Mouse (Mus musculus): ENCODE measurements around the gene Myocd. TPM values are rescaled to one million over a fixed set of nuclear protein-coding genes. Genes with fewer than 3 reads are reported as not detected.
A peak's percentile ranks its signal among the peaks of the same experiment; 100 is the strongest.

Myocd gene
- polyA plus RNA-seq, 1 experiment, result 0.15 TPM

- H3K27ac ChIP-seq (ENCODE audit: insufficient read depth, low read length), result no peak overlapping the region
- no peak overlapping the region for H3K4me3 ChIP-seq (ENCODE audit: insufficient read depth, low read length)
- H3K4me1 ChIP-seq (ENCODE audit: control insufficient read depth, insufficient read depth, low read length), result 0 out of 2 replicates have a peak, but pooled peaks cover 2% of the 10 kb centered on the region
- TF ChIP-seq CTCF (IDR thresholded peaks at IDR 0.05; ENCODE audit: extremely low read depth, insufficient read depth, low read length), result no peak
- no peak for TF ChIP-seq POLR2A (IDR thresholded peaks at IDR 0.05; ENCODE audit: extremely low read depth, insufficient read depth, low read length)
Measured at GRCm38 (mm10) chr11:65231771-65232170, 38.0 kb downstream of the Myocd start.

GRCm38 (mm10) chr11:65226766-65227165 is 43.0 kb downstream of the Myocd start:
- TF ChIP-seq POLR2A (IDR thresholded peaks at IDR 0.05; ENCODE audit: extremely low read depth, insufficient read depth, low read length) (no peak), CTCF (IDR thresholded peaks at IDR 0.05; ENCODE audit: extremely low read depth, insufficient read depth, low read length) (no peak)
- no peak overlapping the region for H3K27ac ChIP-seq (ENCODE audit: insufficient read depth, low read length)
- no peaks in the 10 kb centered on the region for H3K4me1 ChIP-seq (ENCODE audit: control insufficient read depth, insufficient read depth, low read length)
- no peak overlapping the region for H3K4me3 ChIP-seq (ENCODE audit: insufficient read depth, low read length)

- Histone ChIP-seq H3K4me3 (ENCODE audit: insufficient read depth, low read length) (no peak overlapping the region), H3K4me1 (ENCODE audit: control insufficient read depth, insufficient read depth, low read length) (no peaks in the 10 kb centered on the region), H3K27ac (ENCODE audit: insufficient read depth, low read length) (no peak overlapping the region)
- TF ChIP-seq CTCF (IDR thresholded peaks at IDR 0.05; ENCODE audit: extremely low read depth, insufficient read depth, low read length), result no peak
- no peak for TF ChIP-seq POLR2A (IDR thresholded peaks at IDR 0.05; ENCODE audit: extremely low read depth, insufficient read depth, low read length)
Measured at GRCm38 (mm10) chr11:65214954-65215629, 54.7 kb downstream of the Myocd start.

- H3K4me3 ChIP-seq (ENCODE audit: insufficient read depth, low read length), result no peak overlapping the region
- no peaks in the 10 kb centered on the region for H3K4me1 ChIP-seq (ENCODE audit: control insufficient read depth, insufficient read depth, low read length)
- no peak overlapping the region for H3K27ac ChIP-seq (ENCODE audit: insufficient read depth, low read length)
- TF ChIP-seq POLR2A (IDR thresholded peaks at IDR 0.05; ENCODE audit: extremely low read depth, insufficient read depth, low read length) (no peak), CTCF (IDR thresholded peaks at IDR 0.05; ENCODE audit: extremely low read depth, insufficient read depth, low read length) (no peak)
Measured at GRCm38 (mm10) chr11:65213806-65214205, 56.0 kb downstream of the Myocd start.

GRCm38 (mm10) chr11:65211701-65212100 is 58.1 kb downstream of the Myocd start:
- no peak for TF ChIP-seq CTCF (IDR thresholded peaks at IDR 0.05; ENCODE audit: extremely low read depth, insufficient read depth, low read length)
- no peak for TF ChIP-seq POLR2A (IDR thresholded peaks at IDR 0.05; ENCODE audit: extremely low read depth, insufficient read depth, low read length)
- Histone ChIP-seq H3K27ac (ENCODE audit: insufficient read depth, low read length) (no peak overlapping the region), H3K4me3 (ENCODE audit: insufficient read depth, low read length) (no peak overlapping the region), H3K4me1 (ENCODE audit: control insufficient read depth, insufficient read depth, low read length) (no peaks in the 10 kb centered on the region)

- H3K4me3 ChIP-seq (ENCODE audit: insufficient read depth, low read length), result no peak overlapping the region
- no peaks in the 10 kb centered on the region for H3K4me1 ChIP-seq (ENCODE audit: control insufficient read depth, insufficient read depth, low read length)
- TF ChIP-seq CTCF (IDR thresholded peaks at IDR 0.05; ENCODE audit: extremely low read depth, insufficient read depth, low read length) (no peak), POLR2A (IDR thresholded peaks at IDR 0.05; ENCODE audit: extremely low read depth, insufficient read depth, low read length) (no peak)
- no peak overlapping the region for H3K27ac ChIP-seq (ENCODE audit: insufficient read depth, low read length)
Measured at GRCm38 (mm10) chr11:65209441-65209840, 60.3 kb downstream of the Myocd start.

GRCm38 (mm10) chr11:65205306-65205705 is 64.5 kb downstream of the Myocd start:
- no peak overlapping the region for H3K27ac ChIP-seq (ENCODE audit: insufficient read depth, low read length)
- no peaks in the 10 kb centered on the region for H3K4me1 ChIP-seq (ENCODE audit: control insufficient read depth, insufficient read depth, low read length)
- H3K4me3 ChIP-seq (ENCODE audit: insufficient read depth, low read length), result no peak overlapping the region
- TF ChIP-seq POLR2A (IDR thresholded peaks at IDR 0.05; ENCODE audit: extremely low read depth, insufficient read depth, low read length) (no peak), CTCF (IDR thresholded peaks at IDR 0.05; ENCODE audit: extremely low read depth, insufficient read depth, low read length) (no peak)

GRCm38 (mm10) chr11:65204651-65205050 is 65.1 kb downstream of the Myocd start:
- no peak overlapping the region for H3K27ac ChIP-seq (ENCODE audit: insufficient read depth, low read length)
- no peak overlapping the region for H3K4me3 ChIP-seq (ENCODE audit: insufficient read depth, low read length)
- TF ChIP-seq POLR2A (IDR thresholded peaks at IDR 0.05; ENCODE audit: extremely low read depth, insufficient read depth, low read length), result no peak
- no peak for TF ChIP-seq CTCF (IDR thresholded peaks at IDR 0.05; ENCODE audit: extremely low read depth, insufficient read depth, low read length)
- no peaks in the 10 kb centered on the region for H3K4me1 ChIP-seq (ENCODE audit: control insufficient read depth, insufficient read depth, low read length)

- no peaks in the 10 kb centered on the region for H3K4me1 ChIP-seq (ENCODE audit: control insufficient read depth, insufficient read depth, low read length)
- TF ChIP-seq POLR2A (IDR thresholded peaks at IDR 0.05; ENCODE audit: extremely low read depth, insufficient read depth, low read length) (no peak), CTCF (IDR thresholded peaks at IDR 0.05; ENCODE audit: extremely low read depth, insufficient read depth, low read length) (0 out of 2 replicates have a peak, but pooled peaks have one; percentile 8)
- H3K4me3 ChIP-seq (ENCODE audit: insufficient read depth, low read length), result no peak overlapping the region
- no peak overlapping the region for H3K27ac ChIP-seq (ENCODE audit: insufficient read depth, low read length)
Measured at GRCm38 (mm10) chr11:65203020-65203419, 66.8 kb downstream of the Myocd start.

GRCm38 (mm10) chr11:65202236-65202635 is 67.6 kb downstream of the Myocd start:
- no peak for TF ChIP-seq POLR2A (IDR thresholded peaks at IDR 0.05; ENCODE audit: extremely low read depth, insufficient read depth, low read length)
- TF ChIP-seq CTCF (IDR thresholded peaks at IDR 0.05; ENCODE audit: extremely low read depth, insufficient read depth, low read length), result no peak
- no peak overlapping the region for H3K27ac ChIP-seq (ENCODE audit: insufficient read depth, low read length)
- H3K4me1 ChIP-seq (ENCODE audit: control insufficient read depth, insufficient read depth, low read length), result no peaks in the 10 kb centered on the region
- H3K4me3 ChIP-seq (ENCODE audit: insufficient read depth, low read length), result no peak overlapping the region
